Mouse (Mus musculus): ENCODE data around the gene Ubqln4.
A peak's percentile ranks its signal among the peaks of the same experiment; 100 is the strongest.
"Not testable (repeated sequence)": the region's sequence is repeated elsewhere in the genome, so short reads cannot be mapped to it uniquely, and the experiment has no call there.

Gene Ubqln4

GRCm38 (mm10) chr3:88591044-88591443 is 37.5 kb downstream of the Ubqln4 start:
- peak; percentile 96 for TF ChIP-seq GATA4 (IDR thresholded peaks at IDR 0.05; ENCODE audit: insufficient replicate concordance, low read length)

- no peak for TF ChIP-seq GATA4 (IDR thresholded peaks at IDR 0.05; ENCODE audit: insufficient replicate concordance, low read length)
These were observed 38.6 kb downstream of the Ubqln4 start for GRCm38 (mm10) chr3:88591950-88592731.

GRCm38 (mm10) chr3:88592942-88593576 is 39.5 kb downstream of the Ubqln4 start:
- no peak for TF ChIP-seq GATA4 (IDR thresholded peaks at IDR 0.05; ENCODE audit: insufficient replicate concordance, low read length)

GRCm38 (mm10) chr3:88593893-88594580 is 40.5 kb downstream of the Ubqln4 start:
- no peak for TF ChIP-seq GATA4 (IDR thresholded peaks at IDR 0.05; ENCODE audit: insufficient replicate concordance, low read length)

GRCm38 (mm10) chr3:88602466-88602865 is 48.9 kb downstream of the Ubqln4 start:
- no peak for TF ChIP-seq GATA4 (IDR thresholded peaks at IDR 0.05; ENCODE audit: insufficient replicate concordance, low read length)

- peak; percentile 48; the same call in 1 of the 2 replicates for TF ChIP-seq GATA4 (IDR thresholded peaks at IDR 0.05; ENCODE audit: insufficient replicate concordance, low read length)
These were observed 50.2 kb downstream of the Ubqln4 start for GRCm38 (mm10) chr3:88603714-88604161.

- TF ChIP-seq GATA4 (IDR thresholded peaks at IDR 0.05; ENCODE audit: insufficient replicate concordance, low read length): no peak
These were observed 51.3 kb downstream of the Ubqln4 start for GRCm38 (mm10) chr3:88604863-88605262.

- TF ChIP-seq GATA4 (IDR thresholded peaks at IDR 0.05; ENCODE audit: insufficient replicate concordance, low read length): not testable (repeated sequence)
These were observed 52.1 kb downstream of the Ubqln4 start, which contains the start of gene Arhgef2 for GRCm38 (mm10) chr3:88605666-88606065. Gene Arhgef2 (plus strand): TSS chr3:88605966.

GRCm38 (mm10) chr3:88607065-88607757 is 53.7 kb downstream of the Ubqln4 start:
- TF ChIP-seq GATA4 (IDR thresholded peaks at IDR 0.05; ENCODE audit: insufficient replicate concordance, low read length): no peak

- TF ChIP-seq GATA4 (IDR thresholded peaks at IDR 0.05; ENCODE audit: insufficient replicate concordance, low read length): no peak
These were observed 54.2 kb downstream of the Ubqln4 start for GRCm38 (mm10) chr3:88607758-88608138.

GRCm38 (mm10) chr3:88609066-88609465 is 55.5 kb downstream of the Ubqln4 start:
- no peak for TF ChIP-seq GATA4 (IDR thresholded peaks at IDR 0.05; ENCODE audit: insufficient replicate concordance, low read length)

GRCm38 (mm10) chr3:88614418-88614817 is 60.9 kb downstream of the Ubqln4 start:
- no peak for TF ChIP-seq GATA4 (IDR thresholded peaks at IDR 0.05; ENCODE audit: insufficient replicate concordance, low read length)

- no peak for TF ChIP-seq GATA4 (IDR thresholded peaks at IDR 0.05; ENCODE audit: insufficient replicate concordance, low read length)
These were observed 61.6 kb downstream of the Ubqln4 start for GRCm38 (mm10) chr3:88615117-88615516.

GRCm38 (mm10) chr3:88615902-88616391 is 62.4 kb downstream of the Ubqln4 start:
- TF ChIP-seq GATA4 (IDR thresholded peaks at IDR 0.05; ENCODE audit: insufficient replicate concordance, low read length): no peak

- TF ChIP-seq GATA4 (IDR thresholded peaks at IDR 0.05; ENCODE audit: insufficient replicate concordance, low read length): no peak
These were observed 63.5 kb downstream of the Ubqln4 start for GRCm38 (mm10) chr3:88616951-88617500.

Data from liver, adult (tissue).